Mouse (Mus musculus): ENCODE measurements at regions not wholly inside any gene's neighbourhood (a gene's known extent, or its start where the extent isn't known, plus 50 kb on each side); places are given as distances from the start of the nearest gene placed in this dataset.

- H3K4me3 ChIP-seq (replicated peaks; ENCODE audit: low read length) = no peak overlapping the region
- H3K27me3 ChIP-seq (ENCODE audit: control insufficient read depth, insufficient read depth, low read length) = no peaks in the 10 kb centered on the region
- ATAC-seq (ENCODE audit: low FRiP score, low read depth) = no peak
- no peak for DNase-seq (ENCODE audit: low spot score)
- no peaks in the 10 kb centered on the region for H3K9me3 ChIP-seq (ENCODE audit: control insufficient read depth, low read length)
- no peaks in the 10 kb centered on the region for H3K36me3 ChIP-seq (ENCODE audit: control insufficient read depth, insufficient read depth, low read length)
- H3K9ac ChIP-seq (ENCODE audit: low read depth, low read length, severe bottlenecking) = no peak overlapping the region
- no peak overlapping the region for H3K4me2 ChIP-seq (replicated peaks; ENCODE audit: low read depth, low read length, severe bottlenecking)
- no peak overlapping the region for H3K27ac ChIP-seq (replicated peaks; ENCODE audit: low read depth, low read length)
- WGBS = 69% methylated on average over 5 of the region's 5 CpGs
- TF ChIP-seq POLR2A (IDR thresholded peaks at IDR 0.05; ENCODE audit: borderline replicate concordance, extremely low read depth, insufficient read depth, insufficient read length) = no peak
- peaks cover 12% of the 10 kb centered on the region for H3K4me1 ChIP-seq (ENCODE audit: control insufficient read depth, insufficient read depth, low read length)
Observed at GRCm38 (mm10) chr2:50816364-50816763, 332.5 kb downstream of the Rnd3 start.

- Histone ChIP-seq H3K9ac (ENCODE audit: low read depth, low read length, severe bottlenecking) (no peak overlapping the region), H3K27me3 (ENCODE audit: control insufficient read depth, insufficient read depth, low read length) (no peaks in the 10 kb centered on the region), H3K9me3 (ENCODE audit: control insufficient read depth, low read length) (no peaks in the 10 kb centered on the region), H3K4me3 (replicated peaks; ENCODE audit: low read length) (no peak overlapping the region), H3K4me2 (replicated peaks; ENCODE audit: low read depth, low read length, severe bottlenecking) (no peak overlapping the region), H3K4me1 (ENCODE audit: control insufficient read depth, insufficient read depth, low read length) (peaks cover 13% of the 10 kb centered on the region), H3K36me3 (ENCODE audit: control insufficient read depth, insufficient read depth, low read length) (no peaks in the 10 kb centered on the region), H3K27ac (replicated peaks; ENCODE audit: low read depth, low read length) (no peak overlapping the region)
- no peak for DNase-seq (ENCODE audit: low spot score)
- no peak for TF ChIP-seq POLR2A (IDR thresholded peaks at IDR 0.05; ENCODE audit: borderline replicate concordance, extremely low read depth, insufficient read depth, insufficient read length)
- WGBS = 2% methylated on average over 3 of the region's 3 CpGs
- ATAC-seq (ENCODE audit: low FRiP score, low read depth) = no peak
Observed at GRCm38 (mm10) chr2:50815541-50815940, 333.4 kb downstream of the Rnd3 start.

- 60% methylated on average over 9 of the region's 9 CpGs for WGBS
- ATAC-seq (ENCODE audit: low FRiP score, low read depth) = no peak
- no peak for DNase-seq (ENCODE audit: low spot score)
- Histone ChIP-seq H3K4me3 (replicated peaks; ENCODE audit: low read length) (no peak overlapping the region), H3K4me1 (ENCODE audit: control insufficient read depth, insufficient read depth, low read length) (peaks cover 14% of the 10 kb centered on the region), H3K9ac (ENCODE audit: low read depth, low read length, severe bottlenecking) (no peak overlapping the region), H3K27me3 (ENCODE audit: control insufficient read depth, insufficient read depth, low read length) (no peaks in the 10 kb centered on the region), H3K9me3 (ENCODE audit: control insufficient read depth, low read length) (no peaks in the 10 kb centered on the region), H3K27ac (replicated peaks; ENCODE audit: low read depth, low read length) (no peak overlapping the region), H3K36me3 (ENCODE audit: control insufficient read depth, insufficient read depth, low read length) (no peaks in the 10 kb centered on the region), H3K4me2 (replicated peaks; ENCODE audit: low read depth, low read length, severe bottlenecking) (no peak overlapping the region)
- no peak for TF ChIP-seq POLR2A (IDR thresholded peaks at IDR 0.05; ENCODE audit: borderline replicate concordance, extremely low read depth, insufficient read depth, insufficient read length)
Observed at GRCm38 (mm10) chr2:50813568-50814461, 335.1 kb downstream of the Rnd3 start.

GRCm38 (mm10) chr2:50812296-50812695 is 336.6 kb downstream of the Rnd3 start:
- H3K9ac ChIP-seq (ENCODE audit: low read depth, low read length, severe bottlenecking) = no peak overlapping the region
- H3K36me3 ChIP-seq (ENCODE audit: control insufficient read depth, insufficient read depth, low read length) = no peaks in the 10 kb centered on the region
- ATAC-seq (ENCODE audit: low FRiP score, low read depth) (no peak), DNase-seq (ENCODE audit: low spot score) (no peak)
- no peak for TF ChIP-seq POLR2A (IDR thresholded peaks at IDR 0.05; ENCODE audit: borderline replicate concordance, extremely low read depth, insufficient read depth, insufficient read length)
- H3K27ac ChIP-seq (replicated peaks; ENCODE audit: low read depth, low read length) = no peak overlapping the region
- H3K4me3 ChIP-seq (replicated peaks; ENCODE audit: low read length) = no peak overlapping the region
- peaks cover 14% of the 10 kb centered on the region for H3K4me1 ChIP-seq (ENCODE audit: control insufficient read depth, insufficient read depth, low read length)
- no peak overlapping the region for H3K4me2 ChIP-seq (replicated peaks; ENCODE audit: low read depth, low read length, severe bottlenecking)
- 33% methylated on average over 4 of the region's 4 CpGs for WGBS
- H3K27me3 ChIP-seq (ENCODE audit: control insufficient read depth, insufficient read depth, low read length) = no peaks in the 10 kb centered on the region
- no peaks in the 10 kb centered on the region for H3K9me3 ChIP-seq (ENCODE audit: control insufficient read depth, low read length)

- Histone ChIP-seq H3K27me3 (ENCODE audit: control insufficient read depth, insufficient read depth, low read length) (no peaks in the 10 kb centered on the region), H3K4me3 (replicated peaks; ENCODE audit: low read length) (no peak overlapping the region), H3K9me3 (ENCODE audit: control insufficient read depth, low read length) (no peaks in the 10 kb centered on the region), H3K36me3 (ENCODE audit: control insufficient read depth, insufficient read depth, low read length) (no peaks in the 10 kb centered on the region), H3K4me1 (ENCODE audit: control insufficient read depth, insufficient read depth, low read length) (peaks cover 10% of the 10 kb centered on the region), H3K4me2 (replicated peaks; ENCODE audit: low read depth, low read length, severe bottlenecking) (no peak overlapping the region), H3K27ac (replicated peaks; ENCODE audit: low read depth, low read length) (no peak overlapping the region), H3K9ac (ENCODE audit: low read depth, low read length, severe bottlenecking) (no peak overlapping the region)
- ATAC-seq (ENCODE audit: low FRiP score, low read depth) = no peak
- DNase-seq (ENCODE audit: low spot score) = no peak
- TF ChIP-seq POLR2A (IDR thresholded peaks at IDR 0.05; ENCODE audit: borderline replicate concordance, extremely low read depth, insufficient read depth, insufficient read length) = no peak
- 19% methylated on average over 5 of the region's 5 CpGs for WGBS
Observed at GRCm38 (mm10) chr2:50810336-50811066, 338.4 kb downstream of the Rnd3 start.
